Comparison of ENCODE assay signal across 16 mouse cellular contexts in the genomic region with DNA sequence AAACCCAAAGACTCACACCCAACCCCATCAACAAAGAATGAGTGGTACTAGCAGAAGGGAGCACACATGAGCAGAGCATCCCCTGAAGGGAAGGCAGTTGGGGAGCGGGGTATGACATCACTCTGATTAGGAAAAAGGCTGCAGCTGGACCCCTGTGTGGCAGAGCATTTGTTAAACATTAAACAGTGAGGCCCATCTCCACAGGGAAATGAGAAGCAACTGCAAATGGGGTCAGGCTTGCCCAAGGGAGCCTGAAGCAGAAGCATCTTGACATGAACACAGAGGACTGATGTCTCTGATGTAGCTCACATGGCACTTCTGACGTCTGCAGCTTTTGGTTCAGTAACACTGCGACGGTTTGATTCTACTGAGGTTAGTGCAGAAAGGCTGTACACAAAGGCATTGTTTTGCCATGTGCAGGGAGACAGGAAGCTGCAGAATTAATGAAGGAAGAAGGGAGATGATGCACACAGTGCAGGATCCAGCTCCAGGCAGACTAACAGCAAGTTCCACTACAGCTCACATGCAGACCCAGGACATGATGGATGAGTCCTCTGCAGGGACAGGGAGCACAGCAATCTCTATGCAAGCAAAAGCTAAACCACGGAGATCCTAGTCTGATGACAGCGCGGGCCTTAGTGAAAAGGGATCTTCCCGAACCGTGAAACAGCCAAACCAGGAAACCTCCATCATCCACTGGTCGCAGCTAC.
DNase-seq lines count a peak whose midpoint lies in the region; ATAC-seq lines count a peak whose summit lies in the region.
"Had no signal": no experiment of that assay in that cellular context is flagged by ENCODE, and none has a peak within 500 bp of the region (broad histone marks: within the 10 kb centered on the region; RNA-seq: fewer than 3 reads in every experiment).

No protein-coding gene starts in this region.

- no peaks in the 10 kb centered on the region for H3K9me3 ChIP-seq in forebrain, embryonic 11.5 days (ENCODE audit: control insufficient read depth, low read length)
- H3K9me3 ChIP-seq in forebrain, embryonic 16.5 days (ENCODE audit: control insufficient read depth, low read length), result no peaks in the 10 kb centered on the region
- no peaks in the 10 kb centered on the region for H3K9me3 ChIP-seq in hindbrain, embryonic 11.5 days (ENCODE audit: control insufficient read depth, low read length)
- no peaks in the 10 kb centered on the region for H3K9me3 ChIP-seq in neural tube, embryonic 11.5 days (ENCODE audit: control insufficient read depth, low read length)
- H3K9me3 ChIP-seq: heart, embryonic 15.5 days had no signal

- H3K9ac ChIP-seq in forebrain, embryonic 11.5 days (ENCODE audit: low read length), result no peak overlapping the region
- no peak overlapping the region for H3K9ac ChIP-seq in forebrain, embryonic 16.5 days (replicated peaks; ENCODE audit: low read depth, low read length)
- H3K9ac ChIP-seq in hindbrain, embryonic 11.5 days (ENCODE audit: low read depth, low read length), result no peak overlapping the region
- no peak overlapping the region for H3K9ac ChIP-seq in neural tube, embryonic 11.5 days (ENCODE audit: low read length)
- H3K9ac ChIP-seq: heart, embryonic 15.5 days; liver, embryonic 14.5 days had no signal

- no peaks in the 10 kb centered on the region for H3K36me3 ChIP-seq in forebrain, embryonic 11.5 days (ENCODE audit: control insufficient read depth, insufficient read depth, low read length)
- H3K36me3 ChIP-seq in forebrain, embryonic 16.5 days (ENCODE audit: control insufficient read depth, insufficient read depth), result no peaks in the 10 kb centered on the region
- H3K36me3 ChIP-seq in hindbrain, embryonic 11.5 days (ENCODE audit: control insufficient read depth, insufficient read depth, low read length), result no peaks in the 10 kb centered on the region
- H3K36me3 ChIP-seq in neural tube, embryonic 11.5 days (ENCODE audit: control insufficient read depth, insufficient read depth, low read length), result no peaks in the 10 kb centered on the region
- H3K36me3 ChIP-seq: heart, embryonic 15.5 days had no signal

- H3K4me2 ChIP-seq in forebrain, embryonic 11.5 days (ENCODE audit: low read depth, low read length, severe bottlenecking), result no peak overlapping the region
- no peak overlapping the region for H3K4me2 ChIP-seq in forebrain, embryonic 16.5 days (ENCODE audit: low read length)
- H3K4me2 ChIP-seq in hindbrain, embryonic 11.5 days (replicated peaks; ENCODE audit: low read depth, low read length), result no peak overlapping the region
- no peak overlapping the region for H3K4me2 ChIP-seq in neural tube, embryonic 11.5 days (ENCODE audit: low read depth)
- H3K4me2 ChIP-seq: heart, embryonic 15.5 days had no signal

- 73% methylated on average over 10 of the region's 10 CpGs for WGBS in forebrain, embryonic 11.5 days
- 62% methylated on average over 10 of the region's 10 CpGs for WGBS in forebrain, embryonic 16.5 days
- WGBS in hindbrain, embryonic 11.5 days, result 51% methylated on average over 10 of the region's 10 CpGs
- 56% methylated on average over 10 of the region's 10 CpGs for WGBS in neural tube, embryonic 11.5 days

- DNase-seq in forebrain, embryonic 11.5 days (ENCODE audit: low spot score), result peak; percentile 51
- peak; percentile 10 for DNase-seq in embryo, embryonic 10 days (ENCODE audit: low spot score)
- DNase-seq in hindbrain, embryonic 11.5 days (ENCODE audit: low spot score), result peak; percentile 49
- DNase-seq in neural tube, embryonic 11.5 days (ENCODE audit: low spot score), result peak; percentile 44
- no peak for DNase-seq in ovary, adult 18-20 months (ENCODE audit: low spot score)
- no peak for DNase-seq in adrenal gland, adult 2 months
- no peak for DNase-seq in cerebellum, adult 11 months
- DNase-seq: cerebellum, postnatal 25 days; gastrocnemius, postnatal 36 days; layer of hippocampus, adult 9-11 months; left cerebral cortex, postnatal 4 days had no signal

- H3K27me3 ChIP-seq in forebrain, embryonic 11.5 days (ENCODE audit: control insufficient read depth, insufficient read depth, low read length), result no peaks in the 10 kb centered on the region
- no peaks in the 10 kb centered on the region for H3K27me3 ChIP-seq in forebrain, embryonic 16.5 days (replicated peaks; ENCODE audit: control insufficient read depth, insufficient read depth, low read length)
- no peaks in the 10 kb centered on the region for H3K27me3 ChIP-seq in hindbrain, embryonic 11.5 days (ENCODE audit: control insufficient read depth, insufficient read depth, low read length)
- H3K27me3 ChIP-seq in neural tube, embryonic 11.5 days (ENCODE audit: control insufficient read depth, insufficient read depth, low read length), result no peaks in the 10 kb centered on the region
- H3K27me3 ChIP-seq: heart, embryonic 15.5 days had no signal

- H3K4me1 ChIP-seq in forebrain, embryonic 11.5 days (replicated peaks; ENCODE audit: control insufficient read depth, insufficient read depth, low read length), result 0 out of 2 replicates have a peak, but pooled peaks cover 2% of the 10 kb centered on the region
- peaks cover 12% of the 10 kb centered on the region for H3K4me1 ChIP-seq in forebrain, embryonic 16.5 days (replicated peaks; ENCODE audit: control insufficient read depth, insufficient read depth, low read length)
- H3K4me1 ChIP-seq in hindbrain, embryonic 11.5 days (replicated peaks; ENCODE audit: control insufficient read depth, insufficient read depth, low read length), result no peaks in the 10 kb centered on the region
- H3K4me1 ChIP-seq in neural tube, embryonic 11.5 days (ENCODE audit: control insufficient read depth, insufficient read depth, low read length), result no peaks in the 10 kb centered on the region
- H3K4me1 ChIP-seq: heart, embryonic 15.5 days had no signal

- ATAC-seq in forebrain, embryonic 11.5 days (replicated peaks; ENCODE audit: low FRiP score), result peak; percentile 46
- no peak for ATAC-seq in forebrain, embryonic 16.5 days
- peak; percentile 83 for ATAC-seq in hindbrain, embryonic 11.5 days (ENCODE audit: low FRiP score)
- peak; percentile 52 for ATAC-seq in neural tube, embryonic 11.5 days (ENCODE audit: insufficient read depth, low FRiP score, low TSS enrichment)
- ATAC-seq: activated CD4-positive, CD25-positive, alpha-beta regulatory T cell, adult 4 months; intestine, embryonic 16.5 days had no signal

- H3K4me3 ChIP-seq in forebrain, embryonic 11.5 days (ENCODE audit: low read depth, low read length), result no peak overlapping the region
- H3K4me3 ChIP-seq in forebrain, embryonic 16.5 days (replicated peaks; ENCODE audit: low read length), result no peak overlapping the region
- no peak overlapping the region for H3K4me3 ChIP-seq in hindbrain, embryonic 11.5 days (ENCODE audit: low read depth, low read length)
- no peak overlapping the region for H3K4me3 ChIP-seq in neural tube, embryonic 11.5 days (ENCODE audit: low read depth, low read length)
- H3K4me3 ChIP-seq: heart, embryonic 15.5 days had no signal

- no peak overlapping the region for H3K27ac ChIP-seq in forebrain, embryonic 11.5 days (ENCODE audit: low read depth, low read length)
- no peak overlapping the region for H3K27ac ChIP-seq in forebrain, embryonic 16.5 days (ENCODE audit: low read length)
- peak overlapping the region; percentile 37; the same call in 1 of the 2 replicates for H3K27ac ChIP-seq in hindbrain, embryonic 11.5 days (ENCODE audit: low read depth, low read length)
- no peak overlapping the region for H3K27ac ChIP-seq in neural tube, embryonic 11.5 days (ENCODE audit: low read depth, low read length)
- H3K27ac ChIP-seq: heart, embryonic 15.5 days; liver, embryonic 14.5 days had no signal

Comparison
In these comparisons a context has a peak if more than half of its experiments do, and no peak if none do; other contexts are left out.
1. DNase-seq: peak in forebrain, embryonic 11.5 days (single experiment), embryo, embryonic 10 days (single experiment), hindbrain, embryonic 11.5 days (single experiment) and neural tube, embryonic 11.5 days (single experiment); none in ovary, adult 18-20 months (single experiment), adrenal gland, adult 2 months (single experiment) and cerebellum, adult 11 months (single experiment).